Mouse (Mus musculus): ENCODE measurements around the gene Exosc2. TPM values are rescaled to one million over a fixed set of nuclear protein-coding genes. Genes with fewer than 3 reads are reported as not detected.

The Exosc2 gene
- polyA plus RNA-seq, 1 experiment from 2014 or later: 40.0 TPM

DNA sequence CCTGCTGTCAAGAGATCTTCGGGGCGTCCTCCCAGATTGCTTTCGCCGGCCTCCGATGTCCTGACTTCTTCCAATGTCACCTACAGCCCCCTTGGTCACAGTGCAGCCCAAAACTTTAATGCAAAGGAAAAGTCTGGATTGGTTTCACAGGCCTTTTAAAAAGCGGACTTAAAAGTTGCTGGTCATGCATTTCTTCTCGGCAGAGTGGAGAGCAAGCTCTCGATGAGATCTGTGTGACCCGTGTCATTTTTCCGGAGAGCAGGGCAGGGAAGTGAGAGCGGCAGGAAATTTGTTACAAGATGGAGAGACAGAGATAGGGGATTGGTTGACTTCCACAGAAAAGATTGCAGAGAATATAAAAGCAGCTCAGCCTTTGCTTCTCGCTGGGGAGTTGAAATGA lies 18.5 kb downstream of the Exosc2 start:
- peaks cover 42% of the 10 kb centered on the region for H3K4me1 ChIP-seq (ENCODE audit: control insufficient read depth, insufficient read depth, low read length)
- H3K9me3 ChIP-seq (replicated peaks; ENCODE audit: control insufficient read depth, low read length, poor library complexity, severe bottlenecking): no peaks in the 10 kb centered on the region
- ATAC-seq: no peak
- H3K27me3 ChIP-seq (ENCODE audit: control insufficient read depth, insufficient read depth, low read depth, low read length): no peaks in the 10 kb centered on the region
- H3K4me3 ChIP-seq (ENCODE audit: low read depth, low read length): peak overlapping the region; percentile 74
- H3K27ac ChIP-seq (ENCODE audit: low read length): peak overlapping the region; percentile 95; the same call in 1 of the 2 replicates
- no peaks in the 10 kb centered on the region for H3K36me3 ChIP-seq (ENCODE audit: control insufficient read depth, insufficient read depth, low read length)
- peak overlapping the region; percentile 87 for H3K9ac ChIP-seq (ENCODE audit: low read depth, low read length)
- WGBS: under 1% methylated on average over 12 of the region's 12 CpGs
- peak overlapping the region; percentile 66 for H3K4me2 ChIP-seq (ENCODE audit: low read length)

DNA sequence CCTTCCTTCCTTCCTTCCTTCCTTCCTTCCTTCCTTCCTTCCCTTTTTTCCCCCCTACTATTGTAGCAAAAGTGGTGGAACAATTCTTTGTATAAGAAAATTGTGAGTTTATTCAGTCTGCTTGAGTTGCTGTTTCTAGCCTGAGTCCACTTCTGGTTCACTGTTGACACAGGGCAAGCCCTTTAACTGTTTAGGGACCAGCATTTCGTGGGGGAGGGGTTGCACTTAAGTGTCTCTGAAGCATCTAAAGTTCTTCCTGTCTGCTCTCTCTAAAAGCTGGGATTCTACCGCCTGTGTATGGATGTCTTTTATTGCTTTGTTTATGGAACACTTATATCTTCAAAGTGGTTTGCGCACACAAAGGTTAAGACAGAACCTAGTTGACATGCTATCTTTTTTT lies 19.5 kb downstream of the Exosc2 start:
- Histone ChIP-seq H3K36me3 (ENCODE audit: control insufficient read depth, insufficient read depth, low read length) (no peaks in the 10 kb centered on the region), H3K9ac (ENCODE audit: low read depth, low read length) (no peak overlapping the region; the same call in 1 of the 2 replicates), H3K4me3 (ENCODE audit: low read depth, low read length) (peak overlapping the region; percentile 74), H3K4me1 (ENCODE audit: control insufficient read depth, insufficient read depth, low read length) (peaks cover 42% of the 10 kb centered on the region), H3K27ac (ENCODE audit: low read length) (no peak overlapping the region), H3K9me3 (replicated peaks; ENCODE audit: control insufficient read depth, low read length, poor library complexity, severe bottlenecking) (no peaks in the 10 kb centered on the region), H3K4me2 (ENCODE audit: low read length) (peak overlapping the region; percentile 66), H3K27me3 (ENCODE audit: control insufficient read depth, insufficient read depth, low read depth, low read length) (no peaks in the 10 kb centered on the region)
- ATAC-seq: no peak
- WGBS: 53% methylated on average over 3 of the region's 3 CpGs

- Histone ChIP-seq H3K27me3 (ENCODE audit: control insufficient read depth, insufficient read depth, low read depth, low read length) (no peaks in the 10 kb centered on the region), H3K36me3 (ENCODE audit: control insufficient read depth, insufficient read depth, low read length) (peaks cover 5% of the 10 kb centered on the region), H3K9me3 (replicated peaks; ENCODE audit: control insufficient read depth, low read length, poor library complexity, severe bottlenecking) (no peaks in the 10 kb centered on the region), H3K4me3 (ENCODE audit: low read depth, low read length) (no peak overlapping the region), H3K4me1 (ENCODE audit: control insufficient read depth, insufficient read depth, low read length) (peaks cover 11% of the 10 kb centered on the region), H3K27ac (ENCODE audit: low read length) (no peak overlapping the region), H3K9ac (ENCODE audit: low read depth, low read length) (no peak overlapping the region), H3K4me2 (ENCODE audit: low read length) (no peak overlapping the region)
- no peak for ATAC-seq
Observed at GRCm38 (mm10) chr2:31698209-31698608, 27.7 kb downstream of the Exosc2 start.

GRCm38 (mm10) chr2:31700545-31701446 lies 30.3 kb downstream of the Exosc2 start:
- Histone ChIP-seq H3K9ac (ENCODE audit: low read depth, low read length) (0 out of 2 replicates have a peak overlapping the region, but pooled peaks have one; percentile 2), H3K4me1 (ENCODE audit: control insufficient read depth, insufficient read depth, low read length) (peaks cover 10% of the 10 kb centered on the region), H3K27ac (ENCODE audit: low read length) (no peak overlapping the region), H3K27me3 (ENCODE audit: control insufficient read depth, insufficient read depth, low read depth, low read length) (no peaks in the 10 kb centered on the region), H3K4me3 (ENCODE audit: low read depth, low read length) (no peak overlapping the region), H3K9me3 (replicated peaks; ENCODE audit: control insufficient read depth, low read length, poor library complexity, severe bottlenecking) (no peaks in the 10 kb centered on the region), H3K36me3 (ENCODE audit: control insufficient read depth, insufficient read depth, low read length) (peaks cover 4% of the 10 kb centered on the region), H3K4me2 (ENCODE audit: low read length) (no peak overlapping the region)
- no peak for ATAC-seq
- WGBS: 43% methylated on average over 7 of the region's 7 CpGs

- Histone ChIP-seq H3K27me3 (ENCODE audit: control insufficient read depth, insufficient read depth, low read depth, low read length) (no peaks in the 10 kb centered on the region), H3K4me3 (ENCODE audit: low read depth, low read length) (no peak overlapping the region), H3K4me1 (ENCODE audit: control insufficient read depth, insufficient read depth, low read length) (peaks cover 10% of the 10 kb centered on the region), H3K4me2 (ENCODE audit: low read length) (no peak overlapping the region), H3K9ac (ENCODE audit: low read depth, low read length) (no peak overlapping the region), H3K27ac (ENCODE audit: low read length) (no peak overlapping the region), H3K36me3 (ENCODE audit: control insufficient read depth, insufficient read depth, low read length) (no peaks in the 10 kb centered on the region), H3K9me3 (replicated peaks; ENCODE audit: control insufficient read depth, low read length, poor library complexity, severe bottlenecking) (no peaks in the 10 kb centered on the region)
- no peak for ATAC-seq
Observed at GRCm38 (mm10) chr2:31703226-31703625, 32.7 kb downstream of the Exosc2 start.

DNA sequence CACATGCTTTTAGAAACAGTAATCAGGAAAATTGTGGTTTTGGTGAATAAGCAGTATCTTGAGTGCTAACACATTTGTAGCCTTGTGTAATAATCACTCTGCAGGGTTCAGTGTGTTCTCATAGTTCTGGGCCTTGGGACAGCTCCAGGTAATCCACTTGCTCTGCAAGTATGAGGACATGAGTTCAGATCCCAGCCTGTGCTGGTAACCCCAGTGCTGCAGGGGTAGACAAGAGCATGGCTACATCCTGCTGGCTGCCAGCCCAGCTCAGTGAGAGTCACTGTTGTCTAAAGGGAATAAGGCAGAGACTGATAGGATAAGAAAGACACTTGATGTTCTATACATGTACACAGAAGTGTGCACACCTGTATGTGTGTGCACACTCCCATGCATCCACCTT lies 35.4 kb downstream of the Exosc2 start:
- Histone ChIP-seq H3K36me3 (ENCODE audit: control insufficient read depth, insufficient read depth, low read length) (no peaks in the 10 kb centered on the region), H3K9ac (ENCODE audit: low read depth, low read length) (no peak overlapping the region), H3K4me1 (ENCODE audit: control insufficient read depth, insufficient read depth, low read length) (peaks cover 4% of the 10 kb centered on the region; the same call in 1 of the 2 replicates), H3K4me2 (ENCODE audit: low read length) (no peak overlapping the region), H3K27me3 (ENCODE audit: control insufficient read depth, insufficient read depth, low read depth, low read length) (no peaks in the 10 kb centered on the region), H3K4me3 (ENCODE audit: low read depth, low read length) (no peak overlapping the region), H3K9me3 (replicated peaks; ENCODE audit: control insufficient read depth, low read length, poor library complexity, severe bottlenecking) (no peaks in the 10 kb centered on the region), H3K27ac (ENCODE audit: low read length) (no peak overlapping the region)
- ATAC-seq: no peak

- H3K4me2 ChIP-seq (ENCODE audit: low read length): no peak overlapping the region
- ATAC-seq: no peak
- H3K9me3 ChIP-seq (replicated peaks; ENCODE audit: control insufficient read depth, low read length, poor library complexity, severe bottlenecking): no peaks in the 10 kb centered on the region
- H3K4me3 ChIP-seq (ENCODE audit: low read depth, low read length): no peak overlapping the region
- no peaks in the 10 kb centered on the region for H3K36me3 ChIP-seq (ENCODE audit: control insufficient read depth, insufficient read depth, low read length)
- H3K27me3 ChIP-seq (ENCODE audit: control insufficient read depth, insufficient read depth, low read depth, low read length): no peaks in the 10 kb centered on the region
- no peak overlapping the region for H3K9ac ChIP-seq (ENCODE audit: low read depth, low read length)
- H3K27ac ChIP-seq (ENCODE audit: low read length): no peak overlapping the region
- H3K4me1 ChIP-seq (ENCODE audit: control insufficient read depth, insufficient read depth, low read length): no peaks in the 10 kb centered on the region
- 81% methylated on average over 2 of the region's 2 CpGs for WGBS
Observed at GRCm38 (mm10) chr2:31706531-31706930, 36.0 kb downstream of the Exosc2 start.

- Histone ChIP-seq H3K36me3 (ENCODE audit: control insufficient read depth, insufficient read depth, low read length) (no peaks in the 10 kb centered on the region), H3K9ac (ENCODE audit: low read depth, low read length) (no peak overlapping the region), H3K4me3 (ENCODE audit: low read depth, low read length) (no peak overlapping the region), H3K4me2 (ENCODE audit: low read length) (no peak overlapping the region), H3K9me3 (replicated peaks; ENCODE audit: control insufficient read depth, low read length, poor library complexity, severe bottlenecking) (no peaks in the 10 kb centered on the region), H3K27ac (ENCODE audit: low read length) (no peak overlapping the region), H3K4me1 (ENCODE audit: control insufficient read depth, insufficient read depth, low read length) (no peaks in the 10 kb centered on the region), H3K27me3 (ENCODE audit: control insufficient read depth, insufficient read depth, low read depth, low read length) (no peaks in the 10 kb centered on the region)
- ATAC-seq: no peak
- 83% methylated on average over 2 of the region's 2 CpGs for WGBS
Observed at GRCm38 (mm10) chr2:31712716-31713115, 42.2 kb downstream of the Exosc2 start.

DNA sequence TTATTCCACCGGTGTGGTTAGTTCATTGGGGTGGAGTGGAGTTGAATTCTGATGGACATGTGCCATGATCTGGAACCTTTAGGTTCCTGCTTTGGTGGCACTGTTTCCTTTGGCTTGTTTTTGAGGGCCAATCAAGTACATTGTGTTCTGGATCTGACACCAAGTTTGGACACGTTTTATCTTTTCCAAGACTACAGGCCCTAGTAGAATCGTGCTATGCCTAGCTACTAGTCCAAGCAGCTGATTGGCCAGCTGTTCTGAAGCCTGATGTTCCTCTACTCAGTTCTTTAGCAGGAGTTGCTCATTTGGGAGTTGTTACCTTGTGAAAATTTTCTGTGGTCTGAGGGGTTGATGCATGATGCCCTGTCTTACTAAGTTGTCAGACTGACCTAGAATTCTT lies 43.3 kb downstream of the Exosc2 start:
- no peaks in the 10 kb centered on the region for H3K27me3 ChIP-seq (ENCODE audit: control insufficient read depth, insufficient read depth, low read depth, low read length)
- 90% methylated on average over 3 of the region's 3 CpGs for WGBS
- H3K36me3 ChIP-seq (ENCODE audit: control insufficient read depth, insufficient read depth, low read length): no peaks in the 10 kb centered on the region
- no peaks in the 10 kb centered on the region for H3K4me1 ChIP-seq (ENCODE audit: control insufficient read depth, insufficient read depth, low read length)
- no peak overlapping the region for H3K27ac ChIP-seq (ENCODE audit: low read length)
- ATAC-seq: no peak
- H3K9ac ChIP-seq (ENCODE audit: low read depth, low read length): no peak overlapping the region
- H3K9me3 ChIP-seq (replicated peaks; ENCODE audit: control insufficient read depth, low read length, poor library complexity, severe bottlenecking): no peaks in the 10 kb centered on the region
- H3K4me2 ChIP-seq (ENCODE audit: low read length): no peak overlapping the region
- no peak overlapping the region for H3K4me3 ChIP-seq (ENCODE audit: low read depth, low read length)
